Mouse (Mus musculus) testis, adult 2 months (tissue): Measurements from ENCODE around the gene Prox1.

Experiments used
- CTCF ChIP-seq: fragments of 200-500 bp; IDR thresholded peaks from 2 replicates; pipeline ENCODE4 v1.5.1; 2012; ENCODE audit warnings: low read depth, mild to moderate bottlenecking, inconsistent platforms, low read length, moderate library complexity; ENCODE audit not compliant: control insufficient read depth, insufficient read depth, insufficient replicate concordance
- POLR2A ChIP-seq: fragments of 200-500 bp; IDR thresholded peaks from 2 replicates; pipeline ENCODE4 v1.6.1; 2012; ENCODE audit warnings: low read depth, mild to moderate bottlenecking, inconsistent platforms, low read length, moderate library complexity; ENCODE audit not compliant: control insufficient read depth

GRCm38 (mm10) chr1:190190231-190190965, 19.9 kb upstream of the Prox1 start:
- no peak for TF ChIP-seq POLR2A
- TF ChIP-seq CTCF = no peak
